Mouse (Mus musculus) hindbrain, postnatal 0 days (tissue): ENCODE measurements at regions not wholly inside any gene's neighbourhood (a gene's known extent, or its start where the extent isn't known, plus 50 kb on each side); places are given as distances from the start of the nearest gene placed in this dataset.
"Not testable (repeated sequence)": the region's sequence is repeated elsewhere in the genome, so short reads cannot be mapped to it uniquely, and the experiment has no call there.

Source experiments
- ATAC-seq: fragments of 200-750 bp; cut with Nextera tagmentation; 2 replicates; pipeline ENCODE4 v1.8.0; 2017; ENCODE audit warnings: mild to moderate bottlenecking, moderate TSS enrichment, moderate library complexity
- DNase-seq: peaks from one replicate; pipeline ENCODE4 v3.0.0-alpha.2; 2015; ENCODE audit warnings: low spot score
- H3K27ac ChIP-seq: fragments of 300-500 bp; sonication (generic); 2 replicates; pipeline ENCODE4 v1.5.1; 2014; ENCODE audit warnings: mild to moderate bottlenecking
- H3K27me3 ChIP-seq: fragments of 300-500 bp; sonication (generic); 2 replicates; pipeline ENCODE4 v1.6.1; 2014; ENCODE audit warnings: low read length, mixed read lengths; ENCODE audit not compliant: insufficient read depth
- H3K36me3 ChIP-seq: fragments of 300-500 bp; sonication (generic); 2 replicates; pipeline ENCODE4 v1.6.1; 2014; ENCODE audit warnings: low read length, mixed read lengths; ENCODE audit not compliant: insufficient read depth
- H3K4me1 ChIP-seq: fragments of 300-500 bp; sonication (generic); 2 replicates; pipeline ENCODE4 v1.6.1; 2014; ENCODE audit warnings: antibody characterized with exemption, low read length, mixed read lengths; ENCODE audit not compliant: insufficient read depth
- H3K4me2 ChIP-seq: fragments of 300-500 bp; sonication (generic); 2 replicates; pipeline ENCODE4 v1.6.1; 2014; ENCODE audit warnings: low read depth, mild to moderate bottlenecking, low read length, moderate library complexity, mixed read lengths
- H3K4me3 ChIP-seq: fragments of 300-500 bp; sonication (generic); 2 replicates; pipeline ENCODE4 v1.5.1; 2014; ENCODE audit warnings: low read length
- H3K9ac ChIP-seq: fragments of 300-500 bp; sonication (generic); replicated peaks from 2 replicates; pipeline ENCODE4 v1.6.1; 2014; ENCODE audit warnings: mild to moderate bottlenecking, low read length, moderate library complexity, mixed read lengths
- H3K9me3 ChIP-seq: fragments of 300-500 bp; sonication (generic); 2 replicates; pipeline ENCODE4 v1.6.1; 2016; ENCODE audit warnings: low read length, mixed read lengths
- CTCF ChIP-seq: IDR thresholded peaks from 2 replicates; pipeline ENCODE4 v1.5.1; 2016; ENCODE audit warnings: antibody characterized with exemption, control low read depth, low read depth
- WGBS: fragments of 180-500 bp; shearing (Covaris S2); extraction: QIAGEN DNeasy Blood & Tissue Kit; methylation state at CpG from one replicate; pipeline ENCODE4 v1.1.7; 2014; 5-methylcytosine and 5-hydroxymethylcytosine counted together

- TF ChIP-seq CTCF = peak; percentile 79
- no peaks in the 10 kb centered on the region for H3K36me3 ChIP-seq
- ATAC-seq (peak; percentile 79), DNase-seq (peak; percentile 73)
- no peak overlapping the region for H3K27ac ChIP-seq
- H3K4me2 ChIP-seq = no peak overlapping the region
- no peaks in the 10 kb centered on the region for H3K4me1 ChIP-seq
- WGBS = 68% methylated on average over 13 of the region's 13 CpGs
- no peaks in the 10 kb centered on the region for H3K9me3 ChIP-seq
- no peaks in the 10 kb centered on the region for H3K27me3 ChIP-seq
- H3K9ac ChIP-seq = no peak overlapping the region
- H3K4me3 ChIP-seq = no peak overlapping the region
Observed at GRCm38 (mm10) chr4:22131751-22132736, 200.9 kb downstream of the Faxc start.

- Histone ChIP-seq H3K9me3 (no peaks in the 10 kb centered on the region), H3K4me1 (no peaks in the 10 kb centered on the region), H3K27me3 (no peaks in the 10 kb centered on the region), H3K36me3 (no peaks in the 10 kb centered on the region), H3K4me2 (no peak overlapping the region), H3K27ac (no peak overlapping the region), H3K4me3 (no peak overlapping the region), H3K9ac (no peak overlapping the region)
- ATAC-seq = no peak
- no peak for DNase-seq
- no peak for TF ChIP-seq CTCF
- 55% methylated on average over 14 of the region's 14 CpGs for WGBS
Observed at GRCm38 (mm10) chr4:22133547-22134495, 202.7 kb downstream of the Faxc start.

GRCm38 (mm10) chr4:22140122-22140521 lies 209.0 kb downstream of the Faxc start:
- WGBS = 40% methylated on average over 3 of the region's 3 CpGs
- no peaks in the 10 kb centered on the region for H3K9me3 ChIP-seq
- no peaks in the 10 kb centered on the region for H3K36me3 ChIP-seq
- no peak overlapping the region for H3K4me2 ChIP-seq
- DNase-seq (no peak), ATAC-seq (no peak)
- TF ChIP-seq CTCF = no peak
- no peak overlapping the region for H3K9ac ChIP-seq
- H3K4me3 ChIP-seq = no peak overlapping the region
- no peaks in the 10 kb centered on the region for H3K27me3 ChIP-seq
- H3K27ac ChIP-seq = no peak overlapping the region
- no peaks in the 10 kb centered on the region for H3K4me1 ChIP-seq

GRCm38 (mm10) chr4:22143546-22143945 lies 212.4 kb downstream of the Faxc start:
- Histone ChIP-seq H3K9me3 (no peaks in the 10 kb centered on the region), H3K4me1 (no peaks in the 10 kb centered on the region), H3K27ac (no peak overlapping the region), H3K4me2 (no peak overlapping the region), H3K9ac (no peak overlapping the region), H3K27me3 (no peaks in the 10 kb centered on the region), H3K36me3 (no peaks in the 10 kb centered on the region), H3K4me3 (no peak overlapping the region)
- DNase-seq = no peak
- no peak for ATAC-seq
- TF ChIP-seq CTCF = no peak
- 96% methylated on average over 1 of the region's 1 CpGs for WGBS

GRCm38 (mm10) chr4:22144834-22145233 lies 212.5 kb upstream of the Fbxl4 start:
- H3K4me1 ChIP-seq, DNase-seq, H3K4me3 ChIP-seq, H3K27ac ChIP-seq, ATAC-seq, H3K9ac ChIP-seq, H3K27me3 ChIP-seq, H3K36me3 ChIP-seq, H3K9me3 ChIP-seq, H3K4me2 ChIP-seq: not testable (repeated sequence)
- 79% methylated on average over 1 of the region's 1 CpGs for WGBS

GRCm38 (mm10) chr4:22146648-22147409 lies 210.5 kb upstream of the Fbxl4 start:
- Histone ChIP-seq H3K36me3 (no peaks in the 10 kb centered on the region), H3K4me2 (no peak overlapping the region), H3K27ac (no peak overlapping the region), H3K9me3 (no peaks in the 10 kb centered on the region), H3K9ac (no peak overlapping the region), H3K4me1 (no peaks in the 10 kb centered on the region), H3K27me3 (no peaks in the 10 kb centered on the region), H3K4me3 (no peak overlapping the region)
- no peak for TF ChIP-seq CTCF
- ATAC-seq (no peak), DNase-seq (no peak)
- WGBS = 58% methylated on average over 6 of the region's 6 CpGs
